Mouse (Mus musculus): ENCODE measurements around the gene Krt14. TPM values are rescaled to one million over a fixed set of nuclear protein-coding genes. Genes with fewer than 3 reads are reported as not detected.

Krt14 gene
- total and polyA plus RNA-seq, 3 experiments, result 0.08 to 0.11 TPM; not detected in 1

GRCm38 (mm10) chr11:100155497-100156255 lies 51.7 kb downstream of the Krt14 start:
- Histone ChIP-seq H3K4me3 (ENCODE audit: low read depth, low read length) (no peak overlapping the region), H3K4me1 (ENCODE audit: insufficient read depth, low read depth, low read length) (no peaks in the 10 kb centered on the region), H3K27me3 (ENCODE audit: insufficient read depth, low read length) (no peaks in the 10 kb centered on the region), H3K36me3 (replicated peaks) (no peaks in the 10 kb centered on the region), H3K9me3 (replicated peaks) (peaks cover 61% of the 10 kb centered on the region)
- ATAC-seq (ENCODE audit: extremely low read depth, insufficient number of reproducible peaks, low FRiP score, poor library complexity, severe bottlenecking), result no peak
- TF ChIP-seq GATA2 (IDR thresholded peaks at IDR 0.05; ENCODE audit: borderline replicate concordance, low read depth, low read length), result no peak
- TF ChIP-seq POLR2AphosphoS5 (IDR thresholded peaks at IDR 0.05; ENCODE audit: insufficient replicate concordance, low read depth, low read length), result no peak
- no peak for TF ChIP-seq TAL1 (conservative IDR thresholded peaks at IDR 0.05; ENCODE audit: low read depth, low read length)
- TF ChIP-seq GATA1 (IDR thresholded peaks at IDR 0.05; ENCODE audit: borderline replicate concordance, low read length), result no peak
- TF ChIP-seq CTCF (IDR thresholded peaks at IDR 0.05; ENCODE audit: low read depth, low read length), result no peak
- DNase-seq (ENCODE audit: low spot score), result no peak

Other genes with a start within 250 kb of the Krt14 start
Only the 20 nearest of the 25 such genes appear.
- not detected in 2 replicates for gene Krt33a, start 191.3 kb downstream of the Krt14 start, total RNA-seq (2014; fragmentation: Nextera tagmentation)
- gene Krt33a, start 191.3 kb downstream of the Krt14 start, total RNA-seq (2017), result not detected in 2 replicates
- gene Krt33a, start 191.3 kb downstream of the Krt14 start, polyA plus RNA-seq (2012), result not detected in 2 replicates
- gene Krt33b, start 177.7 kb downstream of the Krt14 start, total RNA-seq (2014; fragmentation: Nextera tagmentation), result not detected in 2 replicates
- gene Krt33b, start 177.7 kb downstream of the Krt14 start, total RNA-seq (2017), result not detected in 2 replicates
- not detected in 2 replicates for gene Krt33b, start 177.7 kb downstream of the Krt14 start, polyA plus RNA-seq (2012)
- not detected in 2 replicates for gene Krt34, start 166.0 kb downstream of the Krt14 start, total RNA-seq (2014; fragmentation: Nextera tagmentation)
- not detected in 2 replicates for gene Krt34, start 166.0 kb downstream of the Krt14 start, total RNA-seq (2017)
- not detected in 2 replicates for gene Krt34, start 166.0 kb downstream of the Krt14 start, polyA plus RNA-seq (2012)
- not detected in 2 replicates for gene Krt31, start 157.0 kb downstream of the Krt14 start, total RNA-seq (2014; fragmentation: Nextera tagmentation)
- gene Krt31, start 157.0 kb downstream of the Krt14 start, total RNA-seq (2017), result 0.06 TPM in 1 of 2 replicates, not detected in the other
- gene Krt31, start 157.0 kb downstream of the Krt14 start, polyA plus RNA-seq (2012), result not detected in 2 replicates
- not detected in 2 replicates for gene Krt32, start 119.3 kb downstream of the Krt14 start, total RNA-seq (2014; fragmentation: Nextera tagmentation)
- gene Krt32, start 119.3 kb downstream of the Krt14 start, total RNA-seq (2017), result not detected in 2 replicates
- gene Krt32, start 119.3 kb downstream of the Krt14 start, polyA plus RNA-seq (2012), result not detected in 2 replicates
- not detected in 2 replicates for gene Krt35, start 111.3 kb downstream of the Krt14 start, total RNA-seq (2014; fragmentation: Nextera tagmentation)
- not detected in 2 replicates for gene Krt35, start 111.3 kb downstream of the Krt14 start, total RNA-seq (2017)
- gene Krt35, start 111.3 kb downstream of the Krt14 start, polyA plus RNA-seq (2012), result not detected in 2 replicates
- not detected in 2 replicates for gene Krt36, start 101.9 kb downstream of the Krt14 start, total RNA-seq (2014; fragmentation: Nextera tagmentation)
- not detected in 2 replicates for gene Krt36, start 101.9 kb downstream of the Krt14 start, total RNA-seq (2017)
- gene Krt36, start 101.9 kb downstream of the Krt14 start, polyA plus RNA-seq (2012), result not detected in 2 replicates
- not detected in 2 replicates for gene Krt13, start 86.0 kb downstream of the Krt14 start, total RNA-seq (2014; fragmentation: Nextera tagmentation)
- 0.11 TPM in 1 of 2 replicates, not detected in the other for gene Krt13, start 86.0 kb downstream of the Krt14 start, total RNA-seq (2017)
- not detected in 2 replicates for gene Krt13, start 86.0 kb downstream of the Krt14 start, polyA plus RNA-seq (2012)
- not detected in 2 replicates for gene Krt15, start 71.6 kb downstream of the Krt14 start, total RNA-seq (2014; fragmentation: Nextera tagmentation)
- not detected in 2 replicates for gene Krt15, start 71.6 kb downstream of the Krt14 start, total RNA-seq (2017)
- gene Krt15, start 71.6 kb downstream of the Krt14 start, polyA plus RNA-seq (2012), result not detected in 2 replicates
- not detected in 2 replicates for gene Krt19, start 58.9 kb downstream of the Krt14 start, total RNA-seq (2014; fragmentation: Nextera tagmentation)
- gene Krt19, start 58.9 kb downstream of the Krt14 start, total RNA-seq (2017), result not detected in 2 replicates
- not detected in 2 replicates for gene Krt19, start 58.9 kb downstream of the Krt14 start, polyA plus RNA-seq (2012)
- gene Krt9, start 14.3 kb downstream of the Krt14 start, total RNA-seq (2014; fragmentation: Nextera tagmentation), result not detected in 2 replicates
- 0.06 TPM in 1 of 2 replicates, not detected in the other for gene Krt9, start 14.3 kb downstream of the Krt14 start, total RNA-seq (2017)
- not detected in 2 replicates for gene Krt9, start 14.3 kb downstream of the Krt14 start, polyA plus RNA-seq (2012)
- gene Krt16, start 41.4 kb upstream of the Krt14 start, total RNA-seq (2014; fragmentation: Nextera tagmentation), result not detected in 2 replicates
- 0.05 TPM in 1 of 2 replicates, not detected in the other for gene Krt16, start 41.4 kb upstream of the Krt14 start, total RNA-seq (2017)
- gene Krt16, start 41.4 kb upstream of the Krt14 start, polyA plus RNA-seq (2012), result not detected in 2 replicates
- gene Krt17, start 53.5 kb upstream of the Krt14 start, total RNA-seq (2014; fragmentation: Nextera tagmentation), result not detected in 2 replicates
- gene Krt17, start 53.5 kb upstream of the Krt14 start, total RNA-seq (2017), result not detected in 2 replicates
- gene Krt17, start 53.5 kb upstream of the Krt14 start, polyA plus RNA-seq (2012), result 0.07 TPM in 2 replicates
- not detected in 2 replicates for gene Krt42, start 62.3 kb upstream of the Krt14 start, total RNA-seq (2014; fragmentation: Nextera tagmentation)
- gene Krt42, start 62.3 kb upstream of the Krt14 start, total RNA-seq (2017), result 0.11 TPM in 1 of 2 replicates, not detected in the other
- gene Krt42, start 62.3 kb upstream of the Krt14 start, polyA plus RNA-seq (2012), result not detected in 2 replicates
- gene Eif1, start 112.3 kb upstream of the Krt14 start, total RNA-seq (2014; fragmentation: Nextera tagmentation), result 916 and 1,324 TPM in 2 replicates
- 235 and 344 TPM in 2 replicates for gene Eif1, start 112.3 kb upstream of the Krt14 start, total RNA-seq (2017)
- gene Eif1, start 112.3 kb upstream of the Krt14 start, polyA plus RNA-seq (2012), result 514 and 548 TPM in 2 replicates
- gene Gast, start 126.9 kb upstream of the Krt14 start, total RNA-seq (2014; fragmentation: Nextera tagmentation), result not detected in 2 replicates
- not detected in 2 replicates for gene Gast, start 126.9 kb upstream of the Krt14 start, total RNA-seq (2017)
- gene Gast, start 126.9 kb upstream of the Krt14 start, polyA plus RNA-seq (2012), result not detected in 2 replicates
- gene Hap1, start 148.6 kb upstream of the Krt14 start, total RNA-seq (2014; fragmentation: Nextera tagmentation), result not detected in 2 replicates
- gene Hap1, start 148.6 kb upstream of the Krt14 start, total RNA-seq (2017), result 0.05 TPM in 1 of 2 replicates, not detected in the other
- gene Hap1, start 148.6 kb upstream of the Krt14 start, polyA plus RNA-seq (2012), result not detected in 2 replicates
- not detected in 2 replicates for gene Jup, start 190.2 kb upstream of the Krt14 start, total RNA-seq (2014; fragmentation: Nextera tagmentation)
- 0.33 and 0.58 TPM in 2 replicates for gene Jup, start 190.2 kb upstream of the Krt14 start, total RNA-seq (2017)
- not detected in 2 replicates for gene Jup, start 190.2 kb upstream of the Krt14 start, polyA plus RNA-seq (2012)
- gene P3h4, start 207.3 kb upstream of the Krt14 start, total RNA-seq (2014; fragmentation: Nextera tagmentation), result not detected in 2 replicates
- 0.06 TPM in 1 of 2 replicates, not detected in the other for gene P3h4, start 207.3 kb upstream of the Krt14 start, total RNA-seq (2017)
- gene P3h4, start 207.3 kb upstream of the Krt14 start, polyA plus RNA-seq (2012), result not detected in 2 replicates
- gene Fkbp10, start 208.1 kb upstream of the Krt14 start, total RNA-seq (2014; fragmentation: Nextera tagmentation), result not detected in 2 replicates
- 0.55 TPM in 1 of 2 replicates, not detected in the other for gene Fkbp10, start 208.1 kb upstream of the Krt14 start, total RNA-seq (2017)
- gene Fkbp10, start 208.1 kb upstream of the Krt14 start, polyA plus RNA-seq (2012), result not detected in 2 replicates